Mouse (Mus musculus): ENCODE measurements around the gene Olfr1113. TPM values are rescaled to one million over a fixed set of nuclear protein-coding genes. Genes with fewer than 3 reads are reported as not detected.
"Not testable (repeated sequence)": the region's sequence is repeated elsewhere in the genome, so short reads cannot be mapped to it uniquely, and the experiment has no call there.

The Olfr1113 gene
- total RNA-seq (2022): not detected

- no peak for DNase-seq (ENCODE audit: low spot score in 2 of 2)
Measured at GRCm38 (mm10) chr2:87208670-87209069, at the start of gene Olfr1113. Gene Olfr1113, plus strand, starts transcription at chr2:87208970.

- DNase-seq (ENCODE audit: low spot score in 2 of 2): not testable (repeated sequence)
Measured at GRCm38 (mm10) chr2:87167731-87168130, 41.0 kb upstream of the Olfr1113 start.

GRCm38 (mm10) chr2:87187498-87187897 is 21.3 kb upstream of the Olfr1113 start, which contains the start of gene Olfr1112:
Gene Olfr1112, plus strand, starts transcription at chr2:87187798.
- no peak for DNase-seq (ENCODE audit: low spot score in 2 of 2)

- no peak for DNase-seq (ENCODE audit: low spot score in 2 of 2)
Measured at GRCm38 (mm10) chr2:87247713-87248112, 38.9 kb downstream of the Olfr1113 start, which contains the start of gene Olfr1115. Gene Olfr1115, plus strand, starts transcription at chr2:87248013.

Small RNAs within 50 kb of the gene (microRNA-seq; reads per million reads assigned to microRNA genes)
- gene Gm27438: 0 reads per million in 2 experiments

Other genes starting within 250 kb of the Olfr1113 start
- gene Olfr1099, start 248.3 kb upstream of the Olfr1113 start, total RNA-seq (2022): not detected
- gene Olfr1100, start 229.0 kb upstream of the Olfr1113 start, total RNA-seq (2022): not detected
- gene Olfr1101, start 217.7 kb upstream of the Olfr1113 start, total RNA-seq (2022): not detected
- gene Olfr1102, start 210.6 kb upstream of the Olfr1113 start, total RNA-seq (2022): not detected
- gene Olfr1104, start 181.9 kb upstream of the Olfr1113 start, total RNA-seq (2022): not detected
- gene Olfr1105, start 172.4 kb upstream of the Olfr1113 start, total RNA-seq (2022): not detected
- not detected for gene Olfr1106, start 156.7 kb upstream of the Olfr1113 start, total RNA-seq (2022)
- not detected for gene Olfr1107, start 133.2 kb upstream of the Olfr1113 start, total RNA-seq (2022)
- gene Olfr1109, start 113.0 kb upstream of the Olfr1113 start, total RNA-seq (2022): not detected
- gene Olfr259, start 94.4 kb upstream of the Olfr1113 start, total RNA-seq (2022): not detected
- not detected for gene Olfr1110, start 68.7 kb upstream of the Olfr1113 start, total RNA-seq (2022)
- gene Olfr1111, start 56.3 kb upstream of the Olfr1113 start, total RNA-seq (2022): not detected
- gene Olfr1112, start 21.2 kb upstream of the Olfr1113 start, total RNA-seq (2022): not detected
- gene Olfr1115, start 39.0 kb downstream of the Olfr1113 start, total RNA-seq (2022): not detected
- not detected for gene Olfr1116, start 58.6 kb downstream of the Olfr1113 start, total RNA-seq (2022)
- gene Olfr1118, start 98.6 kb downstream of the Olfr1113 start, total RNA-seq (2022): not detected
- not detected for gene Olfr1120, start 145.8 kb downstream of the Olfr1113 start, total RNA-seq (2022)
- gene Olfr1121, start 160.9 kb downstream of the Olfr1113 start, total RNA-seq (2022): not detected
- gene Olfr1122, start 176.9 kb downstream of the Olfr1113 start, total RNA-seq (2022): under 1 TPM in 1 of 4 experiments, not detected in 3; 0.09 TPM
- not detected for gene Olfr1123, start 207.7 kb downstream of the Olfr1113 start, total RNA-seq (2022)
- not detected for gene Olfr1124, start 221.3 kb downstream of the Olfr1113 start, total RNA-seq (2022)
- not detected for gene Olfr1126, start 245.0 kb downstream of the Olfr1113 start, total RNA-seq (2022)

Data from left cerebral cortex, adult 8-10 months (tissue).